Mouse (Mus musculus) ZHBTc4 (cell line): ENCODE measurements around the gene Foxo6.

Experiments
- DNase-seq: peaks from one replicate; pipeline ENCODE4 v3.0.0-alpha.2; 2011; ENCODE audit warnings: low read depth, low spot score

Gene Foxo6

GRCm38 (mm10) chr4:120248800-120249261, 38.3 kb downstream of the Foxo6 start:
- no peak for DNase-seq

- no peak for DNase-seq
These were observed 39.7 kb downstream of the Foxo6 start for GRCm38 (mm10) chr4:120247412-120247811.

- no peak for DNase-seq
These were observed 41.1 kb downstream of the Foxo6 start for GRCm38 (mm10) chr4:120246086-120246485.

- peak; percentile 33 for DNase-seq
These were observed 44.3 kb downstream of the Foxo6 start for GRCm38 (mm10) chr4:120242783-120243262.

- no peak for DNase-seq
These were observed 46.0 kb downstream of the Foxo6 start for GRCm38 (mm10) chr4:120241106-120241505.

GRCm38 (mm10) chr4:120239419-120239818, 47.7 kb downstream of the Foxo6 start:
- peak; percentile 48 for DNase-seq

- no peak for DNase-seq
These were observed 53.9 kb downstream of the Foxo6 start for GRCm38 (mm10) chr4:120233243-120233642.

- DNase-seq: no peak
These were observed 54.6 kb downstream of the Foxo6 start for GRCm38 (mm10) chr4:120232541-120232940.

- no peak for DNase-seq
These were observed 55.2 kb downstream of the Foxo6 start for GRCm38 (mm10) chr4:120231982-120232381.

GRCm38 (mm10) chr4:120230256-120230649, 56.9 kb downstream of the Foxo6 start:
- DNase-seq: peak; percentile 90

- no peak for DNase-seq
These were observed 57.5 kb downstream of the Foxo6 start for GRCm38 (mm10) chr4:120229505-120230255.

GRCm38 (mm10) chr4:120228613-120229012, 58.5 kb downstream of the Foxo6 start:
- DNase-seq: no peak

- no peak for DNase-seq
These were observed 59.9 kb downstream of the Foxo6 start for GRCm38 (mm10) chr4:120227224-120227623.

GRCm38 (mm10) chr4:120226682-120227081, 60.5 kb downstream of the Foxo6 start:
- DNase-seq: no peak

GRCm38 (mm10) chr4:120225135-120225780, 61.9 kb downstream of the Foxo6 start:
- peak; percentile 73 for DNase-seq

- DNase-seq: no peak
These were observed 63.3 kb downstream of the Foxo6 start for GRCm38 (mm10) chr4:120223805-120224204.

- DNase-seq: no peak
These were observed 63.9 kb downstream of the Foxo6 start for GRCm38 (mm10) chr4:120223108-120223745.

- DNase-seq: no peak
These were observed 65.4 kb downstream of the Foxo6 start for GRCm38 (mm10) chr4:120221708-120222107.

- no peak for DNase-seq
These were observed 68.3 kb downstream of the Foxo6 start for GRCm38 (mm10) chr4:120218878-120219277.
